In genomic region chr5:17576069-17576468, GRCm38 (mm10) we compare ENCODE assay signal across 10 mouse cellular contexts. TPM values are rescaled to one million over a fixed set of nuclear protein-coding genes. Genes with fewer than 3 reads are reported as not detected.
DNase-seq lines count a peak whose midpoint lies in the region; ATAC-seq and TF ChIP-seq lines count a peak whose summit lies in the region.
"Had no signal": no experiment of that assay in that cellular context is flagged by ENCODE, and none has a peak within 500 bp of the region (broad histone marks: within the 10 kb centered on the region; RNA-seq: fewer than 3 reads in every experiment).

No protein-coding gene starts in this region.

- no peaks in the 10 kb centered on the region for H3K79me2 ChIP-seq in myocyte (ENCODE audit: control insufficient read depth, insufficient read depth)

- H3K4me3 ChIP-seq in kidney, postnatal 0 days (replicated peaks; ENCODE audit: low read depth, low read length): peak overlapping the region; percentile 66
- H3K4me3 ChIP-seq in intestine, embryonic 14.5 days (ENCODE audit: low read depth, low read length): peak overlapping the region; percentile 65
- H3K4me3 ChIP-seq in myocyte: no peak overlapping the region

- no peak for ATAC-seq in kidney, postnatal 0 days (replicated peaks; ENCODE audit: low FRiP score, low read depth)
- ATAC-seq in intestine, embryonic 14.5 days (replicated peaks; ENCODE audit: low FRiP score, low TSS enrichment, low read depth): no peak

- no peak for TF ChIP-seq POLR2A in myocyte (IDR thresholded peaks at IDR 0.05; ENCODE audit: insufficient read length, low read depth)

- no peak overlapping the region for H3ac ChIP-seq in myocyte (ENCODE audit: control insufficient read depth, insufficient read length)

- H3K27ac ChIP-seq in kidney, postnatal 0 days: no peak overlapping the region
- no peak overlapping the region for H3K27ac ChIP-seq in intestine, embryonic 14.5 days (ENCODE audit: low read depth)

- no peaks in the 10 kb centered on the region for H3K36me3 ChIP-seq in kidney, postnatal 0 days (ENCODE audit: insufficient read depth, low read length)
- H3K36me3 ChIP-seq in intestine, embryonic 14.5 days (ENCODE audit: control insufficient read depth, insufficient read depth, low read length): no peaks in the 10 kb centered on the region
- no peaks in the 10 kb centered on the region for H3K36me3 ChIP-seq in myocyte (ENCODE audit: control insufficient read depth, insufficient read depth)

- no peak for DNase-seq in kidney, postnatal 0 days (ENCODE audit: low spot score)
- no peak for DNase-seq in kidney, adult 18-20 months
- DNase-seq in adrenal gland, postnatal 25 days: peak; percentile 24
- DNase-seq in intestine, embryonic 14.5 days (ENCODE audit: low spot score): no peak
- DNase-seq in frontal cortex, postnatal 25 days (ENCODE audit: low spot score in 2 of 2): no peak
- DNase-seq in cerebellum, postnatal 25 days: no peak
- DNase-seq: heart, adult 18-20 months; thymus, adult 18-20 months had no signal

- 42% methylated on average over 2 of the region's 2 CpGs for WGBS in kidney, postnatal 0 days
- WGBS in intestine, embryonic 14.5 days: 42% methylated on average over 2 of the region's 2 CpGs

- H3K4me2 ChIP-seq in kidney, postnatal 0 days (ENCODE audit: low read length): peak overlapping the region; percentile 85
- peak overlapping the region; percentile 90 for H3K4me2 ChIP-seq in intestine, embryonic 14.5 days (ENCODE audit: low read length)
- H3K4me2 ChIP-seq in myocyte (ENCODE audit: low read depth): peak overlapping the region; percentile 95

- no peak for TF ChIP-seq CTCF in kidney, postnatal 0 days (IDR thresholded peaks at IDR 0.05; ENCODE audit: low read depth)

- H3K9ac ChIP-seq in kidney, postnatal 0 days (ENCODE audit: low read depth, low read length): no peak overlapping the region
- no peak overlapping the region for H3K9ac ChIP-seq in intestine, embryonic 14.5 days (ENCODE audit: low read length)

- H3K4me1 ChIP-seq in kidney, postnatal 0 days (replicated peaks; ENCODE audit: insufficient read depth, low read length): no peaks in the 10 kb centered on the region
- no peaks in the 10 kb centered on the region; the same call in 1 of the 2 replicates for H3K4me1 ChIP-seq in intestine, embryonic 14.5 days (replicated peaks; ENCODE audit: control insufficient read depth, insufficient read depth, low read length)

- H3K27me3 ChIP-seq in kidney, postnatal 0 days (ENCODE audit: insufficient read depth, low read length): no peaks in the 10 kb centered on the region
- H3K27me3 ChIP-seq in intestine, embryonic 14.5 days (replicated peaks; ENCODE audit: control insufficient read depth, insufficient read depth, low read length): 0 out of 2 replicates have a peak, but pooled peaks cover 4% of the 10 kb centered on the region
- no peaks in the 10 kb centered on the region for H3K27me3 ChIP-seq in myocyte (ENCODE audit: control insufficient read depth, insufficient read depth, insufficient read length)

- H3K9me3 ChIP-seq in kidney, postnatal 0 days (replicated peaks; ENCODE audit: low read length): no peaks in the 10 kb centered on the region
- H3K9me3 ChIP-seq in intestine, embryonic 14.5 days (ENCODE audit: control insufficient read depth, low read length): no peaks in the 10 kb centered on the region

TF ChIP-seq in myocyte, 11 proteins besides CTCF, POLR2A, EP300 and RAD21:
- no peak for TF ChIP-seq REST (IDR thresholded peaks at IDR 0.05; ENCODE audit: insufficient read depth, insufficient read length)
- TF ChIP-seq CEBPB (IDR thresholded peaks at IDR 0.05; ENCODE audit: insufficient read depth, poor library complexity, severe bottlenecking): 0 out of 2 replicates have a peak, but pooled peaks have one; percentile 6

RNA-seq across cellular contexts. Expression of gene Sema3c, which starts 2.0 kb away (rescaled TPM):
- polyA plus RNA-seq in kidney, postnatal 0 days (2015; fragmentation: Nextera tagmentation; extraction: Ambion mirVana): 63.6 and 69.4 TPM in 2 replicates
- total RNA-seq in adrenal gland, postnatal 25 days (2021): 7.3 and 12.2 TPM in 2 replicates
- 58.7 and 65.3 TPM in 2 replicates for polyA plus RNA-seq in intestine, embryonic 14.5 days (2014; fragmentation: Nextera tagmentation; extraction: Ambion mirVana)
- polyA plus RNA-seq in myocyte (2012; fragmentation: generic; extraction: Trizol): 2.2 TPM
- total RNA-seq: common myeloid progenitor, adult 5-6 weeks had no signal

Comparison
In these comparisons a context has a peak if more than half of its experiments do, and no peak if none do; other contexts are left out.
1. RNA of gene Sema3c, which starts 2.0 kb away (polyA plus RNA-seq): 63.6 to 69.4 TPM in kidney, postnatal 0 days and 58.7 to 65.3 TPM in intestine, embryonic 14.5 days; 2.2 TPM in myocyte (single experiment); every median in the first group is over 10 times any median in the second.
2. Peak in every context shown above with its lines, with median percentiles within 50 percentile points of each other: H3K4me2 ChIP-seq.